Mouse (Mus musculus) G1E (cell line): ENCODE results near the gene Serbp1.

ENCODE experiments used
- CTCF ChIP-seq: IDR thresholded peaks from 2 replicates; pipeline ENCODE4 v1.5.1; 2012; ENCODE audit warnings: low read depth, low read length, inconsistent platforms, mixed read lengths
- POLR2AphosphoS5 ChIP-seq: IDR thresholded peaks from 2 replicates; pipeline ENCODE4 v1.6.1; 2012; ENCODE audit warnings: low read depth, low read length, inconsistent platforms; ENCODE audit not compliant: insufficient replicate concordance

DNA sequence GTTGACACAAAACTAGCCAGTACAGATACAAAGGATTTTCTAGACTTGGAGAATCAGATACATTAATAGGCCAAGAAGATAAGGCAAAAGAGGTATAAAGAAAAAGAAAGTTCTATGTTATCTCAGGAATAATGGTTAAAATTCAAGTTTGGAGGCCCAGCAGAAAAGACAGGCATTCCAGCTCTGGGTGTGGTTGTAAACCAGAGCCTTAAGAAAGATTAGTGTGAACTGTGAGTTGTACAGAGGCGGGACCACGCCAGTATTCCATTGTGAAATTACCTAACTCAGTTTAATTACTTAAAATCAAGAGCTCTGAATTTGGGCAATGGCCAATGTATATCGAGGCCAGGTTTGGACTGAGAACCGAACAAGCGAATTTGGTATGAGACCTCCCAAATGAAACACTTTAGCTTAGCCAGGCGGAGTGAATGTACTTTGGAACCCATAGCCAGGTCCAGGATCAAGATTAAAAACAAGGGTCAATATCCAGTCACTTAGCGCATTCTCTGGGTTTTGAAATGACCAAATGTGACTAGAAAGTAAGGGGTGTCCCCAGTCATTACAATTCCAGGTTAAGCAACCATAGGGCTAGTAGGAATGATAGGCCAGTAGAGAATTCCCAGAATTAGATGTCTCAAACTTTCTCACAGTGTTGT, 5.9 kb downstream of the Serbp1 start:
- no peak for TF ChIP-seq POLR2AphosphoS5
- TF ChIP-seq CTCF, result no peak
